Mouse (Mus musculus): ENCODE data around the gene Mios.

GRCm38 (mm10) chr6:8259667-8260044 is 50.6 kb downstream of the Mios start:
- TF ChIP-seq CTCF (conservative IDR thresholded peaks at IDR 0.05; ENCODE audit: insufficient read depth, insufficient read length, low read depth, low read length) (no peak), POLR2A (IDR thresholded peaks at IDR 0.05; ENCODE audit: low read depth, low read length) (no peak)
